Mouse (Mus musculus) lung, embryonic 16.5 days (tissue): ENCODE data around the gene Stx8. TPM values are rescaled to one million over a fixed set of nuclear protein-coding genes. Genes with fewer than 3 reads are reported as not detected.

Experiments
- ATAC-seq: fragments of 200-750 bp; cut with Nextera tagmentation; 2 replicates; pipeline ENCODE4 v1.8.0; 2017; ENCODE audit warnings: low read depth, mild to moderate bottlenecking, moderate library complexity
- H3K27ac ChIP-seq: fragments of 300-500 bp; sonication (generic); 2 replicates; pipeline ENCODE4 v1.5.1; 2014; ENCODE audit warnings: mild to moderate bottlenecking, control low read depth, low read length
- H3K27me3 ChIP-seq: fragments of 300-500 bp; sonication (generic); 2 replicates; pipeline ENCODE4 v1.6.1; 2014; ENCODE audit warnings: low read depth, low read length, mixed read lengths; ENCODE audit not compliant: control insufficient read depth, insufficient read depth
- H3K36me3 ChIP-seq: fragments of 300-500 bp; sonication (generic); 2 replicates; pipeline ENCODE4 v1.6.1; 2014; ENCODE audit warnings: low read length; ENCODE audit not compliant: control insufficient read depth, insufficient read depth
- H3K4me1 ChIP-seq: fragments of 300-500 bp; sonication (generic); replicated peaks from 2 replicates; pipeline ENCODE4 v1.6.1; 2014; ENCODE audit warnings: low read length, mixed read lengths; ENCODE audit not compliant: control insufficient read depth, insufficient read depth
- H3K4me2 ChIP-seq: fragments of 300-500 bp; sonication (generic); 2 replicates; pipeline ENCODE4 v1.6.1; 2014; ENCODE audit warnings: low read depth, low read length, control low read depth
- H3K4me3 ChIP-seq: fragments of 300-500 bp; sonication (generic); 2 replicates; pipeline ENCODE4 v1.5.1; 2014; ENCODE audit warnings: mild to moderate bottlenecking, low read length, control low read depth
- H3K9ac ChIP-seq: fragments of 300-500 bp; sonication (generic); 2 replicates; pipeline ENCODE4 v1.6.1; 2014; ENCODE audit warnings: low read length, control low read depth
- H3K9me3 ChIP-seq: fragments of 300-500 bp; sonication (generic); 2 replicates; pipeline ENCODE4 v1.6.1; 2016; ENCODE audit warnings: low read length; ENCODE audit not compliant: control insufficient read depth
- WGBS: fragments of 180-500 bp; shearing (Covaris S2); extraction: QIAGEN DNeasy Blood & Tissue Kit; methylation state at CpG from one replicate; pipeline ENCODE4 v1.1.7; 2014; 5-methylcytosine and 5-hydroxymethylcytosine counted together
- polyA plus RNA-seq: library from polyadenylated mRNA; unstranded; fragments of >200 nt; fragmentation: Nextera tagmentation; extraction: Ambion mirVana; gene quantifications from 2 replicates; pipeline ENCODE4 v1.2.1, GENCODE M21; 2015

Stx8 gene
- polyA plus RNA-seq, 1 experiment from 2014 or later = 64.7 TPM

- H3K4me2 ChIP-seq = no peak overlapping the region
- WGBS = 4% methylated on average over 10 of the region's 10 CpGs
- H3K4me3 ChIP-seq = no peak overlapping the region
- peaks cover 43% of the 10 kb centered on the region for H3K4me1 ChIP-seq
- no peaks in the 10 kb centered on the region for H3K9me3 ChIP-seq
- no peaks in the 10 kb centered on the region for H3K36me3 ChIP-seq
- H3K27ac ChIP-seq = peak overlapping the region; percentile 54
- H3K9ac ChIP-seq = no peak overlapping the region
- ATAC-seq = peak; percentile 68
- H3K27me3 ChIP-seq = no peaks in the 10 kb centered on the region
Measured at GRCm38 (mm10) chr11:68199801-68200423, 233.9 kb downstream of the Stx8 start.

- no peak overlapping the region for H3K4me2 ChIP-seq
- H3K27ac ChIP-seq = peak overlapping the region; percentile 24; the same call in 1 of the 2 replicates
- H3K4me3 ChIP-seq = no peak overlapping the region
- 58% methylated on average over 4 of the region's 4 CpGs for WGBS
- no peaks in the 10 kb centered on the region for H3K9me3 ChIP-seq
- H3K4me1 ChIP-seq = peaks cover 39% of the 10 kb centered on the region
- H3K9ac ChIP-seq = no peak overlapping the region
- H3K36me3 ChIP-seq = no peaks in the 10 kb centered on the region
- no peaks in the 10 kb centered on the region for H3K27me3 ChIP-seq
- no peak for ATAC-seq
Measured at GRCm38 (mm10) chr11:68200500-68200899, 234.5 kb downstream of the Stx8 start.

GRCm38 (mm10) chr11:68201063-68201462 is 235.1 kb downstream of the Stx8 start:
- no peak overlapping the region for H3K4me2 ChIP-seq
- H3K4me1 ChIP-seq = peaks cover 33% of the 10 kb centered on the region
- 38% methylated on average over 1 of the region's 1 CpGs for WGBS
- H3K36me3 ChIP-seq = no peaks in the 10 kb centered on the region
- no peak overlapping the region for H3K4me3 ChIP-seq
- no peak overlapping the region for H3K9ac ChIP-seq
- no peaks in the 10 kb centered on the region for H3K9me3 ChIP-seq
- H3K27ac ChIP-seq = no peak overlapping the region
- H3K27me3 ChIP-seq = no peaks in the 10 kb centered on the region
- ATAC-seq = no peak

GRCm38 (mm10) chr11:68201811-68202459 is 235.9 kb downstream of the Stx8 start:
- no peak overlapping the region for H3K9ac ChIP-seq
- WGBS = 89% methylated on average over 10 of the region's 10 CpGs
- no peaks in the 10 kb centered on the region for H3K36me3 ChIP-seq

GRCm38 (mm10) chr11:68202561-68202960 is 236.6 kb downstream of the Stx8 start:
- Histone ChIP-seq H3K36me3 (no peaks in the 10 kb centered on the region), H3K27me3 (no peaks in the 10 kb centered on the region), H3K4me1 (peaks cover 27% of the 10 kb centered on the region), H3K4me3 (no peak overlapping the region), H3K27ac (no peak overlapping the region), H3K9me3 (no peaks in the 10 kb centered on the region), H3K9ac (no peak overlapping the region), H3K4me2 (no peak overlapping the region)
- ATAC-seq = no peak
- WGBS = 49% methylated on average over 10 of the region's 10 CpGs

More at GRCm38 (mm10) chr11:68201811-68202459, 235.9 kb downstream of the Stx8 start:
- no peak overlapping the region for H3K4me3 ChIP-seq
- peaks cover 27% of the 10 kb centered on the region for H3K4me1 ChIP-seq
- ATAC-seq = no peak
- H3K9me3 ChIP-seq = no peaks in the 10 kb centered on the region
- H3K4me2 ChIP-seq = no peak overlapping the region
- no peaks in the 10 kb centered on the region for H3K27me3 ChIP-seq
- no peak overlapping the region for H3K27ac ChIP-seq

- Histone ChIP-seq H3K27ac (no peak overlapping the region), H3K4me1 (peaks cover 35% of the 10 kb centered on the region), H3K4me3 (no peak overlapping the region), H3K27me3 (no peaks in the 10 kb centered on the region), H3K9ac (no peak overlapping the region), H3K4me2 (no peak overlapping the region), H3K9me3 (no peaks in the 10 kb centered on the region), H3K36me3 (no peaks in the 10 kb centered on the region)
- WGBS = 76% methylated on average over 10 of the region's 10 CpGs
- ATAC-seq = no peak
Measured at GRCm38 (mm10) chr11:68203658-68204315, 237.8 kb downstream of the Stx8 start.

- ATAC-seq = no peak
- H3K36me3 ChIP-seq = no peaks in the 10 kb centered on the region
- no peak overlapping the region for H3K9ac ChIP-seq
- no peaks in the 10 kb centered on the region for H3K9me3 ChIP-seq
- H3K4me2 ChIP-seq = no peak overlapping the region
- WGBS = 67% methylated on average over 5 of the region's 5 CpGs
- H3K27ac ChIP-seq = no peak overlapping the region
- H3K27me3 ChIP-seq = no peaks in the 10 kb centered on the region
- H3K4me3 ChIP-seq = no peak overlapping the region
- H3K4me1 ChIP-seq = peaks cover 34% of the 10 kb centered on the region
Measured at GRCm38 (mm10) chr11:68204407-68204806, 238.4 kb downstream of the Stx8 start.

- Histone ChIP-seq H3K9ac (no peak overlapping the region), H3K27me3 (no peaks in the 10 kb centered on the region), H3K4me3 (no peak overlapping the region), H3K27ac (no peak overlapping the region), H3K4me1 (peaks cover 21% of the 10 kb centered on the region), H3K4me2 (no peak overlapping the region), H3K36me3 (no peaks in the 10 kb centered on the region), H3K9me3 (no peaks in the 10 kb centered on the region)
- ATAC-seq = no peak
- WGBS = 68% methylated on average over 10 of the region's 10 CpGs
Measured at GRCm38 (mm10) chr11:68205572-68206229, 239.7 kb downstream of the Stx8 start.

GRCm38 (mm10) chr11:68208023-68208422 is 242.0 kb downstream of the Stx8 start:
- H3K4me2 ChIP-seq = no peak overlapping the region
- no peak for ATAC-seq
- H3K27ac ChIP-seq = no peak overlapping the region; the same call in 1 of the 2 replicates
- H3K27me3 ChIP-seq = no peaks in the 10 kb centered on the region
- 38% methylated on average over 2 of the region's 2 CpGs for WGBS
- H3K36me3 ChIP-seq = no peaks in the 10 kb centered on the region
- H3K4me1 ChIP-seq = peaks cover 32% of the 10 kb centered on the region
- no peaks in the 10 kb centered on the region for H3K9me3 ChIP-seq
- no peak overlapping the region for H3K9ac ChIP-seq
- H3K4me3 ChIP-seq = no peak overlapping the region
